Mouse (Mus musculus) cerebellum, postnatal 14 days (tissue): ENCODE results near the gene Ntrk2.
A peak's percentile ranks its signal among the peaks of the same experiment; 100 is the strongest.

Experiments used
- DNase-seq, 2 experiments: peaks; one replicate each; pipeline ENCODE4 v3.0.0; 2021; ENCODE audit warnings: mixed read lengths in 2 of 2

Ntrk2 gene

GRCm38 (mm10) chr13:58843826-58844225, 37.5 kb downstream of the Ntrk2 start:
- peak; percentile 84 to 87 for DNase-seq

GRCm38 (mm10) chr13:58848578-58848977, 42.2 kb downstream of the Ntrk2 start:
- peak in 1 of 2 experiments; percentile 67 for DNase-seq

GRCm38 (mm10) chr13:58853685-58854084, 47.3 kb downstream of the Ntrk2 start:
- peak; percentile 57 to 74 for DNase-seq

DNA sequence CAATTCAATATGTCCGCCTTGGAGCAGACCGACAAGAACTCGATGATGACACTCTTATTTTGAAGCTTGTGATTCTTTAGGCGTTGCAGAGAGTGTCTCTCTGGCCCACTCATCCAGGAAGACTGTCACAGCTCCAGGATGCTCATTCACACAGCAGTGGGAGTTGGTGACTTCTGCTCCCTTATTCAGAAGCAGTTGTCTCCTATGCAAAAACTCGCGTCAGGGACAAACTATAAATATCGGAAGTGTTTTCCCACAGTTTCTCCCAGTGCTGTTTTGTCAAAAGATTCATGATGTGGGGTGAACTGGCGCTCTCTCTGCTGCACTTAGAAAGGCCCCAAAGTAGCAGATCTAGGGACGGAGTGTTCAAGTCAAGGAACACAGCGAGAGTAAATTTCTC, 59.9 kb downstream of the Ntrk2 start:
- no peak for DNase-seq

GRCm38 (mm10) chr13:58866776-58867435, 60.5 kb downstream of the Ntrk2 start:
- DNase-seq, result peak; percentile 66 to 76

DNA sequence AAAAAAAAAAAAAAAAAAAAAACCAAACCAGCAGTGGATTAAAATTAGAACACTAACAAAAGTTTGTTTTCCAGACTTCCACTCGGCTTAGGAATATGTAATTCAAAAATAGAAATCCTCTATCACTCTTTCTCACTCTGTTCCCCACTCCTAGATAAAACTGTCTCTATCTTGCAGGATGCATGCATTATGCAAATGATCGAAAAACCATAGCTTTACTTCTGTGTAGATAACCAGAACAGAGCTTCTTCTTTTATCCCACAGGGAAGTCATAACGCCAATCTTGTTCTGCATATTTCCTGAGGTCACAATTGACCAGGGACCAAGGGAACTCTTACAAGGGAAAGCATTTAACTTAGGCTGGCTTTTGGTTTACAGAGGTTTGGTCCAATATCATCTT, 76.1 kb downstream of the Ntrk2 start:
- no peak for DNase-seq

GRCm38 (mm10) chr13:58882916-58883315, 76.5 kb downstream of the Ntrk2 start:
- DNase-seq, result no peak

DNA sequence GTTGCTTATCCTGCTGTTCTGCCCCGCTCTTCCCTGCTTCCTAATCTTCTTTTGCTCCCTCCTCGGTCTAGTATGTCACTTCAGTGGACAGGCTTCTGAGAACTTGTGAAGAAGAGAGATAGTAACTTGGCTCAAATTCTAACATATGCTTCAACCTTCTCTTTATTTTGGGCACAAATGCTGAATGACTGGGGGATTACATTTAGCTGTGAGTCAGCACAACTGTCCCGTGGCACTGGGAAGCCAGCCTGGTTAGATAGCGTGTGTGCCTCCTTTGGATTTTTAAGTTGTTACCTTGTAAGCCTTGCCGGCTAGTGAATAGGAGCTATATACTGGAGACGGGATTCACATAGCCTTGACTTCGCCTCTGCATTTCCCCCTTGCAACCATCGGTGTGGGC, 79.7 kb downstream of the Ntrk2 start:
- DNase-seq, result no peak

- DNase-seq, result no peak
Measured at GRCm38 (mm10) chr13:58896254-58896910, 90.0 kb downstream of the Ntrk2 start.

DNA sequence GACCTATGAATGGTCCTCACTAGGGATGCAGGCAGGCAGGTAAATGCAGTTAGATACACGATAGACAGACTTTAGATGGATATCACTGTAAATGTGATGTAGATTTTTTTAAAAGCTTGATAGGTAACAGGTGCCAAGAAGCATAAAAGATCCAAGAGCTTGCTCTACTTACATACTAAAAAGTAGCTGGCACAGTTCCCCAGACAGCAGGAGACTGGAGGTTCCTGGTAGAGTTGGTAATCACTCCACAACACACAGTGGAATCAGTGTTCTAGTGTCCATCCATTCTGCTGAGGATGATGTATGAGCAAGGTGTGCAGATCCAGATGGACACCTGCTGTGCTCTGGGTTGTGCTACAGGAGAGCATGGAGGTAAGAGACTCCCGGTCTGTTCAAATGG, 93.0 kb downstream of the Ntrk2 start:
- no peak for DNase-seq

DNA sequence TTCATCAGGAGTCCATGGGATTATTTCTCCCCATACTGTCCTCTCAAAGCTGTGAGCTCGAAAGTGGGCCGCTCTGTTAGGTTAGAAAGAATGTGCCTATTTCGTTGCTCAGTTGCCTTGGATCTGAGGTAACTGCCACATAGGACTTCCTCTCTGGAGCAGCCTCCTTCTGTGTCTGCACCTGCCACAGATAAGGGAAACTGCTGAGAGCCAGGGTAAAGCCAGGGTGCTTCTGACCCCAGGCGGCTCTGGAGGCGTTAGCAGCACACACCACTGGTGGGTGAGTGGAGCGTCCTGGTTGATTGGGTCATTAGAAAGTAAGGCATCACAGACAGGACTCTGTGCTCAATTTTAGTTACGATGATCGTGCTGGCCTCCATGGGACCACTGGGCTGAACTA, 95.9 kb downstream of the Ntrk2 start:
- peak; percentile 35 to 60 for DNase-seq

DNA sequence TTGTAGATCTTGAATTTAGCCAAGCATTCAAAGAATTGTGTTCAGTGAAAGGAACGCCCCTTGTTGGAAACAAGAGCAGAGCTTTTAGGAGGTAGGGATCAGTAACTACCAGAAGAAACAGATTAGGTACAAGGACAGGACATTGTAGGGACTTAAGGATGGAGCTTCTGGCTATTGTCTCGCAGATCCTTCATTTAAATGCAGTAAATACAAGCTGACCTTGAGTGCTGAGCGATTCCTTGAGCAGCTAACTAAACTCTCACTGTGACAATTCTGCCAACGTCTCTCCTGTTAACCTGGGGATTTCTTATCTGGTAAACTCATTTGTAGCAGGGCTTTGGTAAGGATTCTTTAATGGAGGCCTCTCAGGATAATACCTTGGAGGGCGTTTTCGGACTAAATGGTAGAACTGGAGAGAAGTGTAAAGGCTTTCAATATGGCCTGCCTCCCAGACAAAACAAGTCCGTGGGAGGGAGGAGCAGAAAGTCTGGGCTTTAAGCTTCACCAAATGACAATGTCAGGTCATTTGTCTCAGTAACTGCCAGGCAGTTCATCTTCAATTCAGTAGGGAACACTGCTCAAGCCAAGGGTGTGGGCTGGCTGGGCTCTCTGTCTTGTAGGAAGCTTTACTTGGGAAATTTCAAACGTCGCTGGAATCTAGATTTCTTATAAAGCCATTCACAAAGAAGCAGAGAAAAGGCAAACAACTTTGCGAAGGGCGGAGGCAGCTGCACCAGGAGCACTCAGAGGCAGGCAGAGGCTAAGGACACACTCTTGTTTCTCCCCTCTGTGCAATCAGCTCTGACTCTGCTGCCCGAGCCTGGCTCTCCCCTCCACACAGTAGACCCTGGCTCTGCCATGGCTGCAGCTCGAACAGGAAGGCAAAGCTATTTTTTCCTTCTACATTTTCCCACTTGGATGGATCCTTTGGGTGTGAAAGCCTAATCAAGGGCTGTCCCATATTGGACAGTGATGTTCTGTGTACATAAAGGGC, 98.7 kb downstream of the Ntrk2 start:
- no peak for DNase-seq

DNA sequence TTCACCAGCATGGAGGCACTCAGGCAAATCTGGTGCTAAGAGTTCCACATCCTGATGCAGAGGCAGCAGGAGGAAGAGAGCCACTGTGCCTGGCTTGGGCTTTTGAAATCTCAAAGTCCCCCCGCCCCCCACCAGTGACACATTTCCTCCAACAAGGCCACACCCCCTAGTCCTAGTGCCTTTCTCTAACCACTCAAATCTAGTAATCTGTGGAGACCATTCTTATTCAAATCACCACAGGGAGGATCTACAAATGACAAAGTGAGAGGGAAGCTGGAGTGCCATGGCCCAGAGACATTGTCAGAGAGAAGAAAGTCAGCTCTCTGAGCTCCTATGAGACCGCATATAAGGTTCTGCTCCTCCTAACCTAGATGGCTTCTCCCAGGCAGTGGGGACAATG, 105.6 kb downstream of the Ntrk2 start:
- no peak for DNase-seq

GRCm38 (mm10) chr13:58912559-58912958, 106.2 kb downstream of the Ntrk2 start:
- DNase-seq, result no peak

DNA sequence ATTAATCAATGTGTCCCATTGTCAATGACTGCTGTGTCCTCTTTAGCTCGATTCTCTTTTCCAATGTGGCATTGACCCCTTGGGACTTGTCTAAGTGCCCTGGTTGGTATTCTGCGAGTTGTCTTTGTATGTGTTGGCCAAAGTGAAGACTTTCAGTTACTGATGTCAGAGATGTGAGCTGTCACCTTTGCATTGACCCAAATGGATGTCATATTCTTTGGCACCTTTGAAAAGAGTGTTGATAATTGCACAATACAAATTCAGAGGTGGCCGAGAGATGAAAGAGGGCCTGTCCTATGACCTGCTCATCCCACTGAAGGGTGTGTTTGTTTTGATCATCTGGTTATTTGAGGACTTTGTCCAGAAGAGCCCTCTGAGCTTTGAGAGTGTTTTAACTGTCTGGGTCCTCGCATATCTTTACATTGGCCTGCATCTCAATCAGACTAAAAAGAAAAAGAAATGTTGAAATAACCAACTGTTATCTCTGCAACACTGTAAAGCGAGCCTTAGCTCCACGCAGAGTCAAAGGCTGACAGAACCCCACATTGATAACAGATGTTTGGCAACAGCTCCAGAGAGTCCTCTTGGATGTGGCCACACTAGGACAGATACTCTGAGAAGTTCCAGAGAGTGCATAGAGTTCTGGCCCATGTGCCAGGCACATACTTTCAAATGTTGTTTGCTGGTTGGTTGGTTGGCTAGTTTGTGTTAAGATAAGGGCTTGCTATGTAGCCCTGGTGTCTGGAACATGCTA, 107.9 kb downstream of the Ntrk2 start:
- DNase-seq, result no peak

GRCm38 (mm10) chr13:58916348-58916747, 110.0 kb downstream of the Ntrk2 start:
- DNase-seq, result no peak

DNA sequence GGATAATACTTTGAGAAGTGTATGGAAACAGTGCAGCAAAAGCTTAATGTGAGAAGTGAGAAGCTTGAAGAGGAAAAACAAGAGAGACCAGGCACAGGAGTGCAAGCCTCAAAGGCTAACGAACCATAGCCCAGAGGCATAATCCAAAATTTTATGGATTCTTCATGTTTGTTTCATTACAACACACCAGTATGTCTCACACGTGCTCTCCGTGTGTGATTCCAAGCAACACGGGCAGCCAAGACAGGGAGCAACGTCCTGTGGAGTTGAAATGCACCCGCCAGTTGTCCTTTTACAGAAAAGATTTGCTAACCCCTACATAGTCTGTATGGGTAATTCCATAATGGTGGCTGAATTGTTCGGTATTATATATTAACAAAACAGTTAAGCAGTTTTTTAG, 113.9 kb downstream of the Ntrk2 start:
- DNase-seq, result no peak

- no peak for DNase-seq
Measured at GRCm38 (mm10) chr13:58921255-58921654, 114.9 kb downstream of the Ntrk2 start.

- DNase-seq, result peak in 1 of 2 experiments; percentile 49
Measured at GRCm38 (mm10) chr13:58921705-58922104, 115.3 kb downstream of the Ntrk2 start.

DNA sequence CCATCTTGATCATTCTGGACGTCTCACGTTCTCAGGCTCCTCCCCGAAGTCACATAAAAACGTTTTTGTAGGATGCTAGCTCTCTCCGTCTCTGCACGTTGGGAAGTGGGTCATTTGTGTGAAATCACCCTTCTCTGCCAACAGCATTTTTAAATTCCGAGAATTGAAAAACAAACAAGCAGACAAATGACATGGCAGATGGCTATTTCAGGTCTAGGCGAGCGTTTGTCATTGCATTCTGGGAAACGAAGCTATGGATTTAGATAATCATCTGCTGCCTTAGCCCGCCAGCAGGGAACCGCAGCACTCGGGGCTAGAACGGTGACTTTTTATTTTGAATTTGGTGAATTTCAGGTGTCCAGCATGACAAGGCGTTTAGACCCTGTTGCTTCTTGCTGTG, 115.8 kb downstream of the Ntrk2 start:
- DNase-seq, result no peak

DNA sequence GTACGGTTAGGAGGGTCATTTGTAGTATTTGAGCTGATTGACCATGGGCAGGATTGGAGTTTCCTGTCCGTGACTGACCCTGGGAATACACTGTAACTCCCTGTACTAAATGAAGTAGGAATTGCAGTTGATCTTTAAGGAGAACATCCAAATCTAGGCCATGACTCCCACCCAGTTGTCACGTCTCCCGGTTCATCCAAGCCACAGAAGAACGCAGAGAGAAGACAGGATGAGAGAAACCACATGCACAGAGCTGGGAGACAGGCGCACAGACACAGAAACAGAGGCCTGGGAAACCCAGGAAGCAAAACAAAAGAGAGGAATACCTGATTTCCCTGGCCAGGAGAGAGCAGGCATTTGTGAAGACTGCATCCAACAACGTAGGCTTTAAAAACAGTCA, 117.1 kb downstream of the Ntrk2 start:
- no peak for DNase-seq

DNA sequence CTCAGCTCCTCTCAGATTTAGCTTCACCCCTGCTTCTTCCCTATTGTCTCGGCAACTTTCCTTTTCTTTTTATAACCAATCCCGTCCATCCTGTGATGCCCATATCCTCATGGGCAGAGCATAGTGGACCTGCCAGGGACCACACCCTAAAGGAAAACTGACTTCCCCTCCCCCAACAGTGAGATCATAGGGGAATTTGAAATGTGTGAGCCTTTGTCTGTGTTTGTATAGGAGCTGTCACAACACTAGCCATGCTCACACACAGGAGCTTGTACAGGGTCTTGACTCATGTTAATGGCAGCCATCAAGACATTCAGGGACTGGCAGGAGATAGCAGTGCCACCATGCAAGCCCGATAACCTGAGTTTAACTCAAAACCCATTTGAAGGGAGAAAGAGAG, 118.1 kb downstream of the Ntrk2 start:
- no peak for DNase-seq

GRCm38 (mm10) chr13:58927186-58927585, 120.8 kb downstream of the Ntrk2 start:
- DNase-seq, result no peak
